Mouse (Mus musculus) forebrain, postnatal 0 days (tissue): ENCODE results near the gene Ramp2. TPM values are rescaled to one million over a fixed set of nuclear protein-coding genes. Genes with fewer than 3 reads are reported as not detected.
A peak's percentile ranks its signal among the peaks of the same experiment; 100 is the strongest.

Experiments used
- ATAC-seq: fragments of 200-750 bp; cut with Nextera tagmentation; 2 replicates; pipeline ENCODE4 v1.8.0; 2017; ENCODE audit warnings: mild to moderate bottlenecking, moderate library complexity
- DNase-seq: peaks from one replicate; pipeline ENCODE4 v3.0.0-alpha.2; 2015
- H3K27ac ChIP-seq: fragments of 300-500 bp; sonication (generic); 2 replicates; pipeline ENCODE4 v1.5.1; 2014; ENCODE audit warnings: low read depth, mild to moderate bottlenecking, antibody characterized with exemption, low read length, moderate library complexity, mixed read lengths
- H3K27me3 ChIP-seq: fragments of 300-500 bp; sonication (generic); 2 replicates; pipeline ENCODE4 v1.6.1; 2014; ENCODE audit warnings: mild to moderate bottlenecking, low read length, mixed read lengths; ENCODE audit not compliant: insufficient read depth
- H3K36me3 ChIP-seq: fragments of 300-500 bp; sonication (generic); 2 replicates; pipeline ENCODE4 v1.6.1; 2014; ENCODE audit warnings: mild to moderate bottlenecking, moderate library complexity; ENCODE audit not compliant: insufficient read depth
- H3K4me1 ChIP-seq: fragments of 300-500 bp; sonication (generic); 2 replicates; pipeline ENCODE4 v1.6.1; 2014; ENCODE audit warnings: antibody characterized with exemption; ENCODE audit not compliant: insufficient read depth
- H3K4me2 ChIP-seq: fragments of 300-500 bp; sonication (generic); 2 replicates; pipeline ENCODE4 v1.6.1; 2014; ENCODE audit warnings: low read depth, mild to moderate bottlenecking, moderate library complexity
- H3K4me3 ChIP-seq: fragments of 300-500 bp; sonication (generic); 2 replicates; pipeline ENCODE4 v1.5.1; 2014; ENCODE audit warnings: low read depth, low read length, mixed read lengths
- H3K9ac ChIP-seq: fragments of 300-500 bp; sonication (generic); 2 replicates; pipeline ENCODE4 v1.6.1; 2014; ENCODE audit warnings: mild to moderate bottlenecking
- H3K9me3 ChIP-seq: fragments of 300-500 bp; sonication (generic); 2 replicates; pipeline ENCODE4 v1.6.1; 2016; ENCODE audit warnings: low read length
- CTCF ChIP-seq: sonication (generic); IDR thresholded peaks from 2 replicates; pipeline ENCODE4 v1.5.1; 2016; ENCODE audit warnings: antibody characterized with exemption, control low read depth, low read depth
- WGBS: fragments of 180-500 bp; shearing (Covaris S2); extraction: QIAGEN DNeasy Blood & Tissue Kit; methylation state at CpG from one replicate; pipeline ENCODE4 v1.1.7; 2014; 5-methylcytosine and 5-hydroxymethylcytosine counted together
- polyA plus RNA-seq: library from polyadenylated mRNA; unstranded; fragments of >200 nt; fragmentation: Nextera tagmentation; extraction: Ambion mirVana; gene quantifications from 2 replicates; pipeline ENCODE4 v1.2.1, GENCODE M21; 2015
- total RNA-seq: library from RNA; depleted of rRNA; stranded (reverse); fragments of >200 nt; gene quantifications from 2 replicates; pipeline ENCODE4 v1.2.3, GENCODE M21; 2014

Ramp2 gene
- total and polyA plus RNA-seq, 2 experiments from 2014 or later: 46.0 to 102 TPM

DNA sequence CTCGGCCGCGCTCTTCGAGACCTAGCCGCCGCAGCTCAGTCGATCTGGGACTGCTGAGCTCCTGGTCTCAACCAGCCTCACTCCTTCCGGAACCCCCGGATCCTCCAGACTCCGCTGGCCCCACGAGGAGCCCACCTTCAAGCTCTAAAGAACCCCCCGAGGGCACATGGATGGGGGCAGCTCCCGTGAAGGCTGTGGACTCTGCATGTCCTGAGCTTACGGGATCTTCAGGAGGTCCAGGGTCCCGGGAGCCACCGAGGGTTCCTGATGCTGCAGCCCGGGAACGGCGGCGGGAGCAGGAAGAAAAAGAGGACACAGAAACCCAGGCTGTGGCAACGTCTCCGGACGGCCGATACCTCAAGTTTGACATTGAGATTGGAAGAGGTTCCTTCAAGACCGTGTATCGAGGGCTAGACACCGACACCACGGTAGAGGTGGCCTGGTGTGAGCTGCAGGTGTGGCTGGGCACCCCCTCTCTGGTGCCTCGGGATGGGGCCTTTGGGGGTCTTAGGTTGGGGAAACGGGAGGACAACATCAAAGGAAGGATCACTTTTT, 15.1 kb downstream of the Ramp2 start:
- H3K36me3 ChIP-seq: no peaks in the 10 kb centered on the region; the same call in 1 of the 2 replicates
- H3K9ac ChIP-seq: peak overlapping the region; percentile 47
- no peak overlapping the region for H3K27ac ChIP-seq
- DNase-seq (no peak), ATAC-seq (peak; percentile 32; the same call in 1 of the 2 replicates)
- H3K4me3 ChIP-seq: peak overlapping the region; percentile 35
- H3K27me3 ChIP-seq: peaks cover 31% of the 10 kb centered on the region
- peak overlapping the region; percentile 91 for H3K4me2 ChIP-seq
- peaks cover 9% of the 10 kb centered on the region; the same call in 1 of the 2 replicates for H3K4me1 ChIP-seq
- TF ChIP-seq CTCF: no peak
- H3K9me3 ChIP-seq: no peaks in the 10 kb centered on the region
- 3% methylated on average over 30 of the region's 30 CpGs for WGBS

DNA sequence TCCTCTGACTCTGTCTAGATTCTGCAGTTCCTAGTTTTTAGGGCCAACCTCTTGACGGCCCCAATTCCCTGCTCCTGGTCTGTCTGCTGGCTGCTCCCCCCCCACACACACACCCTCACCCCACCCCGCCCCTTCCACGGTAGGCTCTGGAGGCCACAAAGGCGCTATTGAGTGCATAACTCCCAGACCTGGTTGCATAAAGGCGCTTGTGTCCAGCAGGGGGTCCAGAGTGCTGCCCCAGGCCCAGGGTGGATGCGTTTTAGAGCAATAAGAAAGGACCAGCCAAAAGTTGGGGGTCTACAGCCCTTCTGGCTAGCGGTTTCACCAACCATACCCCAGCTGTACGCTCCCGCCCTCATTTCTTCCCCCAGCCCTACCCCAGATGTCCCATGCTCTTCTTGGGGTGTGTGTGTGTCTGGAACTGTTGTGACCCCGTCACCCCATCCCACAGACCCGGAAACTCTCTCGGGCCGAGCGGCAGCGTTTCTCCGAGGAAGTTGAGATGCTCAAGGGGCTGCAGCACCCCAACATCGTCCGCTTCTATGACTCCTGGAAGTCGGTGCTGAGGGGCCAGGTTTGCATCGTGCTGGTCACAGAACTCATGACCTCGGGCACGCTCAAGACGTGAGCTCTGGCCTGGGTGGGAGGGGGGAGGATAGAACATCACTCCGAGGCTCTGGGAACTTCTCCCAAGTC, 16.6 kb downstream of the Ramp2 start:
- ATAC-seq (no peak), DNase-seq (no peak)
- Histone ChIP-seq H3K36me3 (no peaks in the 10 kb centered on the region), H3K9ac (no peak overlapping the region), H3K27me3 (peaks cover 38% of the 10 kb centered on the region), H3K9me3 (no peaks in the 10 kb centered on the region), H3K4me1 (peaks cover 9% of the 10 kb centered on the region; the same call in 1 of the 2 replicates), H3K27ac (no peak overlapping the region), H3K4me3 (no peak overlapping the region), H3K4me2 (no peak overlapping the region)
- 2% methylated on average over 24 of the region's 24 CpGs for WGBS
- TF ChIP-seq CTCF: no peak

DNA sequence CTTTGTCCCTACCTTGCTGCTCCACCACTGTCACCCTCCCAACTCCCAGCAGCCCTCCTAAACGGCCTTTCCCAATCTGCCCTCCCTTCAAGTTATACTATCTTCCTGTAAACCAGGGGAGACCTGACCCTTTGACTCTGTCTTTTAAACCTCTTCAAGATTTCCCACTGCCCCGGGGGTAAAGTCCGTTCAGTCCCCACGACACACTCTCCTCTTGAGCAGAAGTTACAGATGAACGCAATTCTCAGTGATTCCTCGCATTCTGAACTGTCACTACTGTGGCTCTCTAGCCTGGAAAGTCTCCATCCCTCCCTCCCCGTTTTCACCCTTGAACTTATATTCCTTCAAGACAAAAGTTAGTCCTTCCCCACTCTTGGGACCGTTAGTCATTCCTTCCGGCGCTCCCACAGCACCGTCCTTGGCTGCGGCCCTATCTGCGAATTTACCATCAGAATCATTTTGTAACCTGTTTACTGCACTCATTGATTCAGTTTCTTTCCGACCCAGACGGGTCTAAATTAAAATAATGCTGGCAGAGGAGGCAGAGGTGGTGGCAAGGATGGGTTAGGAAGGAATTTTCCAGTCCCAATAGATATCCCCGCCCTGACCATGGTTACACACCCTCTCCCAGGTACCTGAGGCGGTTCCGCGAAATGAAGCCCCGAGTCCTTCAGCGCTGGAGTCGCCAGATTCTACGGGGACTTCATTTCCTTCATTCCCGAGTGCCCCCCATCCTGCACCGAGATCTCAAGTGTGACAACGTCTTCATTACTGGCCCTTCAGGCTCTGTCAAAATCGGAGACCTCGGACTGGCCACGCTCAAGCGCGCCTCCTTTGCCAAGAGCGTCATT, 17.5 kb downstream of the Ramp2 start:
- no peak for DNase-seq
- H3K4me1 ChIP-seq: peaks cover 9% of the 10 kb centered on the region; the same call in 1 of the 2 replicates
- TF ChIP-seq CTCF: no peak
- peaks cover 38% of the 10 kb centered on the region for H3K27me3 ChIP-seq
- no peak overlapping the region for H3K4me2 ChIP-seq
- no peak for ATAC-seq
- no peak overlapping the region for H3K27ac ChIP-seq
- H3K36me3 ChIP-seq: no peaks in the 10 kb centered on the region
- no peak overlapping the region for H3K9ac ChIP-seq
- 3% methylated on average over 32 of the region's 32 CpGs for WGBS
- no peaks in the 10 kb centered on the region for H3K9me3 ChIP-seq
- no peak overlapping the region for H3K4me3 ChIP-seq

DNA sequence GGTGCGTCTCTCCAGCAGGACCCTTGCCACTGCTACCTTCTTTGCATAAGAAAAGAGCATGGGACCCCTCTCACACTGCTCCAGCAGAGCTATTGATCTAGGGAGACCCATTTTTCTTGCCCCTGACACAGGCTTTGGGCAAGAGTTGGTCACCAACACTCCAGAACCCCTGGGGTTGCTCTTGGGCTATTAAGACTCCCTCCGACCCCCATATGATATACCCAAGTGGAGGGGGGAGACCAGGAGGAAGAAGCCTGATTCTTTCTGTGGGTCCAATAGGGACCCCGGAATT, 18.1 kb downstream of the Ramp2 start:
- no peak overlapping the region for H3K27ac ChIP-seq
- no peak overlapping the region for H3K9ac ChIP-seq
- no peak overlapping the region for H3K4me3 ChIP-seq
- H3K4me1 ChIP-seq: peaks cover 9% of the 10 kb centered on the region; the same call in 1 of the 2 replicates
- 8% methylated on average over 3 of the region's 3 CpGs for WGBS
- no peak for TF ChIP-seq CTCF
- no peaks in the 10 kb centered on the region for H3K9me3 ChIP-seq
- no peak for DNase-seq
- no peak for ATAC-seq
- peaks cover 38% of the 10 kb centered on the region for H3K27me3 ChIP-seq
- no peaks in the 10 kb centered on the region for H3K36me3 ChIP-seq
- H3K4me2 ChIP-seq: no peak overlapping the region

DNA sequence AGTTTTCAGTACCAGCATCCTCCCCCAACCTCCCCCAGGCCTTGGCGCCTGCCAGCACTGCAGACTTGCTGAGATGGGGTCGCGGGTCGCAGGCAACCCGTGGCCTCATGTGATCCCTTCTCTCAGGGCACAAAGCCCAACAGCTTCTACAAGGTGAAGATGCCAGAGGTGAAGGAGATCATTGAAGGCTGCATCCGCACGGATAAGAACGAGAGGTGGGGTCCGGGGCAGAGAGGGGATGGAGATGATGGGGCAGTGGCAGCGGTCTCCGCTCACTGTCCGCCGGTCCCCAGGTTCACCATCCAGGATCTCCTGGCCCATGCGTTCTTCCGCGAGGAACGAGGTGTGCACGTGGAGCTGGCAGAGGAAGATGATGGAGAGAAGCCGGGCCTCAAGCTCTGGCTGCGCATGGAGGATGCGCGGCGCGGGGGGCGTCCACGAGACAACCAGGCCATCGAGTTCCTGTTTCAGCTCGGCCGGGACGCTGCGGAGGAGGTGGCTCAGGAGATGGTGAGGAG, 19.2 kb downstream of the Ramp2 start:
- 3% methylated on average over 31 of the region's 31 CpGs for WGBS
- Histone ChIP-seq H3K36me3 (no peaks in the 10 kb centered on the region), H3K9ac (peak overlapping the region; percentile 36), H3K4me1 (peaks cover 9% of the 10 kb centered on the region; the same call in 1 of the 2 replicates), H3K4me2 (peak overlapping the region; percentile 58), H3K9me3 (no peaks in the 10 kb centered on the region), H3K27ac (no peak overlapping the region), H3K4me3 (peak overlapping the region; percentile 29), H3K27me3 (peaks cover 38% of the 10 kb centered on the region)
- ATAC-seq (no peak), DNase-seq (peak; percentile 49)
- TF ChIP-seq CTCF: no peak

DNA sequence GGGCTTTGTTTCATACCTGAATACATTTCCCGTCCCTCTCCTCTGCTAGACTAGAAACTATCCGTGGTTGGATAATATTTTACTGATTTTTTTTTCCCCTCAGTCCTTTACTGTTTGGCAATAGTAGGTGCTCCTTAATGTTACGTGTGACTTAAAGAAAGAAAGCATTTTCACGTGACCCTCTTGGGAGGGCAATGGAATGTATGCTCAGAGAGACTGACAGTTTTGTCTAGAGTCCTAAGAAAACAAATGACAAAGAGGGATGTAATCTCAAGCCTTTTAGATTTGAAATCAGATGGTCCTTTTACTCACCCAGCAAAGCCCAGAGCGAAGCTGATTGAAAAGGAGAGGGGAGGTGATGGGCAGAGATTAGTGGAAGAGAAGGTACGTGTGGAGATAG, 20.1 kb downstream of the Ramp2 start:
- H3K9me3 ChIP-seq: no peaks in the 10 kb centered on the region
- H3K4me3 ChIP-seq: peak overlapping the region; percentile 29; the same call in 1 of the 2 replicates
- H3K4me2 ChIP-seq: peak overlapping the region; percentile 58
- no peak overlapping the region for H3K27ac ChIP-seq
- H3K36me3 ChIP-seq: no peaks in the 10 kb centered on the region
- no peak overlapping the region for H3K9ac ChIP-seq
- 16% methylated on average over 6 of the region's 6 CpGs for WGBS
- ATAC-seq (no peak), DNase-seq (no peak)
- peaks cover 3% of the 10 kb centered on the region; the same call in 1 of the 2 replicates for H3K4me1 ChIP-seq
- peaks cover 38% of the 10 kb centered on the region for H3K27me3 ChIP-seq
- no peak for TF ChIP-seq CTCF
